Mouse (Mus musculus) liver, embryonic 14.5 days (tissue): ENCODE data around the gene Kcnab1. TPM values are rescaled to one million over a fixed set of nuclear protein-coding genes. Genes with fewer than 3 reads are reported as not detected.
A peak's percentile ranks its signal among the peaks of the same experiment; 100 is the strongest.

Experiments used
- ATAC-seq: fragments of 200-750 bp; cut with Nextera tagmentation; 2 replicates; pipeline ENCODE4 v1.8.0; 2017; ENCODE audit warnings: moderate number of reproducible peaks, mild to moderate bottlenecking, moderate library complexity; ENCODE audit not compliant: insufficient read depth
- DNase-seq, 3 experiments: peaks; one replicate each; pipeline ENCODE4 v3.0.0-alpha.2; 2012 to 2013; ENCODE audit warnings: low read depth in 3 of 3, low spot score in 3 of 3
- H3K27ac ChIP-seq: fragments of 300-500 bp; sonication (generic); 2 replicates; pipeline ENCODE4 v1.5.1; 2014; ENCODE audit warnings: moderate library complexity, mild to moderate bottlenecking, control low read depth, inconsistent platforms
- H3K27me3 ChIP-seq: fragments of 300-500 bp; sonication (generic); 2 replicates; pipeline ENCODE4 v1.6.1; 2014; ENCODE audit warnings: mild to moderate bottlenecking, low read length, moderate library complexity; ENCODE audit not compliant: control insufficient read depth, insufficient read depth
- H3K36me3 ChIP-seq: fragments of 300-500 bp; sonication (generic); replicated peaks from 2 replicates; pipeline ENCODE4 v1.6.1; 2014; ENCODE audit warnings: low read depth; ENCODE audit not compliant: control insufficient read depth, insufficient read depth
- H3K4me1 ChIP-seq, 2 experiments: fragments of 200-500 bp in 1 of 2; fragments of 300-500 bp in 1 of 2; sonication (generic) in 1 of 2; replicated peaks; 2 replicates each; pipeline ENCODE4 v1.6.1; 2012 to 2014; ENCODE audit warnings: antibody characterized with exemption in 1 of 2, inconsistent platforms in 1 of 2, low read length in 1 of 2; ENCODE audit not compliant: control insufficient read depth in 2 of 2, insufficient read depth in 2 of 2
- H3K4me2 ChIP-seq: fragments of 300-500 bp; sonication (generic); 2 replicates; pipeline ENCODE4 v1.6.1; 2014; ENCODE audit warnings: low read depth, mild to moderate bottlenecking, control low read depth, moderate library complexity
- H3K4me3 ChIP-seq, 2 experiments: fragments of 200-500 bp in 1 of 2; fragments of 300-500 bp in 1 of 2; sonication (generic) in 1 of 2; 2 replicates each; pipeline ENCODE4 v1.5.1; 2012 to 2014; ENCODE audit warnings: low read depth in 2 of 2, low read length in 2 of 2, mild to moderate bottlenecking in 2 of 2, control low read depth in 1 of 2, inconsistent platforms in 1 of 2, moderate library complexity in 1 of 2; ENCODE audit not compliant: insufficient read depth in 1 of 2
- H3K9ac ChIP-seq: fragments of 300-500 bp; sonication (generic); replicated peaks from 2 replicates; pipeline ENCODE4 v1.6.1; 2014; ENCODE audit warnings: mild to moderate bottlenecking, control low read depth, moderate library complexity
- H3K9me3 ChIP-seq: fragments of 300-500 bp; sonication (generic); 2 replicates; pipeline ENCODE4 v1.6.1; 2016; ENCODE audit warnings: low read length, mixed read lengths; ENCODE audit not compliant: control insufficient read depth
- CTCF ChIP-seq: IDR thresholded peaks from 2 replicates; pipeline ENCODE4 v1.5.1; 2016; ENCODE audit warnings: antibody characterized with exemption, low read depth, control low read depth
- EP300 ChIP-seq: IDR thresholded peaks from 2 replicates; pipeline ENCODE4 v1.6.1; 2016; ENCODE audit warnings: antibody characterized with exemption, low read depth
- WGBS: fragments of 180-500 bp; shearing (Covaris S2); extraction: QIAGEN DNeasy Blood & Tissue Kit; methylation state at CpG from one replicate; pipeline ENCODE4 v1.1.7; 2014; ENCODE audit not compliant: insufficient replicate concordance; 5-methylcytosine and 5-hydroxymethylcytosine counted together
- polyA plus RNA-seq, 2 experiments: library from polyadenylated mRNA; depleted of rRNA in 1 of 2; stranded (reverse) in 1 of 2; unstranded in 1 of 2; fragments of >200 nt; fragmentation: Nextera tagmentation in 1 of 2; extraction: Ambion mirVana in 1 of 2; gene quantifications; 2 replicates each; pipeline versions ENCODE4 v1.2.1 to v1.2.3; 2012 to 2014

The Kcnab1 gene
- polyA plus RNA-seq, 2 experiments: 0.12 to 0.33 TPM

- H3K4me3 ChIP-seq: no peak overlapping the region
- H3K27ac ChIP-seq: no peak overlapping the region
- DNase-seq: no peak
- no peaks in the 10 kb centered on the region for H3K4me1 ChIP-seq
- H3K4me2 ChIP-seq: no peak overlapping the region
- no peaks in the 10 kb centered on the region for H3K27me3 ChIP-seq
- no peak for ATAC-seq
- H3K9me3 ChIP-seq: no peaks in the 10 kb centered on the region
- no peaks in the 10 kb centered on the region for H3K36me3 ChIP-seq
- WGBS: 28% methylated on average over 5 of the region's 5 CpGs
- no peak overlapping the region for H3K9ac ChIP-seq
- TF ChIP-seq CTCF: no peak
- TF ChIP-seq EP300: no peak
Observed at GRCm38 (mm10) chr3:65302559-65302958, 193.4 kb downstream of the Kcnab1 start.

GRCm38 (mm10) chr3:65315837-65316236 is 206.7 kb downstream of the Kcnab1 start:
- Histone ChIP-seq H3K27me3 (no peaks in the 10 kb centered on the region), H3K9ac (no peak overlapping the region), H3K4me2 (no peak overlapping the region), H3K4me3 (no peak overlapping the region), H3K36me3 (no peaks in the 10 kb centered on the region), H3K27ac (no peak overlapping the region), H3K4me1 (no peaks in the 10 kb centered on the region), H3K9me3 (no peaks in the 10 kb centered on the region)
- no peak for DNase-seq
- 53% methylated on average over 6 of the region's 6 CpGs for WGBS
- ATAC-seq: no peak
- TF ChIP-seq CTCF: no peak
- TF ChIP-seq EP300: no peak

- DNase-seq (no peak), ATAC-seq (no peak)
- no peak overlapping the region for H3K4me2 ChIP-seq
- H3K4me1 ChIP-seq: no peaks in the 10 kb centered on the region
- H3K9ac ChIP-seq: no peak overlapping the region
- H3K36me3 ChIP-seq: no peaks in the 10 kb centered on the region
- H3K9me3 ChIP-seq: no peaks in the 10 kb centered on the region
- H3K27me3 ChIP-seq: no peaks in the 10 kb centered on the region
- H3K27ac ChIP-seq: no peak overlapping the region
- no peak overlapping the region for H3K4me3 ChIP-seq
- TF ChIP-seq CTCF (no peak), EP300 (no peak)
Observed at GRCm38 (mm10) chr3:65316738-65317137, 207.6 kb downstream of the Kcnab1 start.

GRCm38 (mm10) chr3:65317876-65318537 is 208.8 kb downstream of the Kcnab1 start:
- no peak for TF ChIP-seq EP300
- peak; percentile 73 for TF ChIP-seq CTCF
- H3K4me1 ChIP-seq: no peaks in the 10 kb centered on the region
- no peaks in the 10 kb centered on the region for H3K36me3 ChIP-seq
- no peak overlapping the region for H3K9ac ChIP-seq
- H3K27ac ChIP-seq: no peak overlapping the region
- no peak for ATAC-seq
- H3K4me2 ChIP-seq: no peak overlapping the region
- no peaks in the 10 kb centered on the region for H3K9me3 ChIP-seq
- DNase-seq: peak in 2 of 3 experiments; percentile 1 to 24
- no peaks in the 10 kb centered on the region for H3K27me3 ChIP-seq
- H3K4me3 ChIP-seq: no peak overlapping the region
- 24% methylated on average over 10 of the region's 10 CpGs for WGBS

GRCm38 (mm10) chr3:65319248-65320008 is 210.2 kb downstream of the Kcnab1 start:
- Histone ChIP-seq H3K4me3 (no peak overlapping the region), H3K4me2 (no peak overlapping the region), H3K27me3 (no peaks in the 10 kb centered on the region), H3K27ac (no peak overlapping the region), H3K36me3 (no peaks in the 10 kb centered on the region), H3K9me3 (no peaks in the 10 kb centered on the region), H3K9ac (no peak overlapping the region), H3K4me1 (no peaks in the 10 kb centered on the region)
- no peak for TF ChIP-seq EP300
- TF ChIP-seq CTCF: 0 out of 2 replicates have a peak, but pooled peaks have one; percentile 22
- peak in 1 of 3 experiments; percentile 7 for DNase-seq
- WGBS: 47% methylated on average over 7 of the region's 7 CpGs
- ATAC-seq: no peak
